Mouse (Mus musculus) C2C12 (cell line): Measurements from ENCODE around the gene Gm21680. TPM values are rescaled to one million over a fixed set of nuclear protein-coding genes. Genes with fewer than 3 reads are reported as not detected.

Experiments
- polyA plus RNA-seq: library from polyadenylated mRNA; unstranded; fragments of >200 nt; fragmentation: generic; extraction: Trizol; gene quantifications from one replicate; pipeline ENCODE4 v1.2.1, GENCODE M21; 2012; ENCODE audit warnings: missing spikeins

Gm21680 gene
- polyA plus RNA-seq, 1 experiment: not detected

Other genes with a start within 250 kb of the Gm21680 start
- 0.66 TPM for gene Actr3b, start 212.7 kb downstream of the Gm21680 start, polyA plus RNA-seq
- gene Gm21663, start 30.3 kb downstream of the Gm21680 start, polyA plus RNA-seq: not detected
- not detected for gene Gm21671, start 18.2 kb downstream of the Gm21680 start, polyA plus RNA-seq
- not detected for gene Gm21698, start 16.0 kb upstream of the Gm21680 start, polyA plus RNA-seq
- gene Gm1979, start 32.1 kb upstream of the Gm21680 start, polyA plus RNA-seq: not detected
- not detected for gene Gm5862, start 50.3 kb upstream of the Gm21680 start, polyA plus RNA-seq
- gene Speer4a, start 66.9 kb upstream of the Gm21680 start, polyA plus RNA-seq: 0.01 TPM
- gene Gm7347, start 85.9 kb upstream of the Gm21680 start, polyA plus RNA-seq: not detected
- gene Gm10471, start 116.6 kb upstream of the Gm21680 start, polyA plus RNA-seq: not detected
- not detected for gene 5031410I06Rik, start 132.7 kb upstream of the Gm21680 start, polyA plus RNA-seq
- gene Gm10220, start 148.8 kb upstream of the Gm21680 start, polyA plus RNA-seq: not detected